Mouse (Mus musculus) cerebellum, postnatal 4 days (tissue): ENCODE measurements around the gene Vdac2.

Source experiments
- DNase-seq, 2 experiments: peaks; one replicate each; pipeline ENCODE4 v3.0.0; 2022; ENCODE audit warnings: low spot score in 2 of 2, mixed read lengths in 1 of 2

Vdac2 gene

DNA sequence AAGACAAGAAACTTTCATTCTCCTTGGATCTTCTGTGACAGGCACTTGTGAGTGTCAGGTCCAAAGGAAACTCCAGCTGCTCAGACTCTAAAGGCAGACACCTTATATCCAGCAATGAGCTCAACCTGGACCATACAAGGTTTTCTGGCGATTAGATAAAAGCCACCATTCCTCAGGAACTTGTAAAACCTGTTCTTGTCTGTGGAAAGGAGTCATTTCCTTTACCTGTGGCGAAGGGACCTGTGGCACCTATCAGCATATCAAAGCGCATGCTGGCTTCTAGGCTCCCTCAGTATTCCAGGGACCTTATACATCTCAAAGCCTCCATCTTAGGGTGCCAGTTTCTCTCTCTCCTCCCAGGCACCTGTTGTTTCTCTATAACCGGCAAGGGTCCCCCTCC, 7.6 kb upstream of the Vdac2 start:
- DNase-seq: no peak

DNA sequence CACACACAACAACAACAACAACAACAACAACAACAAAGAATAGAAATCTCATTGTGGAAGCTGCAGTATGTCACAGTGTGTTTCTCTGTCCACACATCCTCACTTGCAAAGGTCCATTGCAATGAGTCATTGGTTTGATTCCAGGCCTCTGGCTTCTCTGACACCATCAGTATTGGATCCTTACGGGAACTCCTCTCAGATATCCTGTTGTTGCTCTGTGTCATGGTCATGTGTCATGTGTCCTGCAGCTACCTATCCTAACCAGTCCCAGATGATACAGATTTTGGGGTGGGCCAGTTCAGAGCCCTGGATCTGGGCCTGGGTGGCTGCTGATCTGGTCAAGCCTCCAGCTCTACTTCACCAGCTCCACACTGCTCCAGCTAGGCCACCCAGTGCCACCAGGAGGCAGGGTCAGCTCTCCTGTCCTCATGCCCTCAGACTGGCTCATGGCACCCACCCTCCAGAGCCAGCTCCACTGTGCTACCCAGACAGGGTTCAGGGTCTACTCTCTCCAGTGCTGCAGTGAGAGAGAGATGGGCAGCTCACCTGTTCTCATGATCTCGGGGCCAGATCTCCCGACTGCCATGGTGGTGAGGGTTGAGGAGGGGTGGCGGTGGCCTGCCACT, 4.0 kb upstream of the Vdac2 start:
- DNase-seq: no peak

DNA sequence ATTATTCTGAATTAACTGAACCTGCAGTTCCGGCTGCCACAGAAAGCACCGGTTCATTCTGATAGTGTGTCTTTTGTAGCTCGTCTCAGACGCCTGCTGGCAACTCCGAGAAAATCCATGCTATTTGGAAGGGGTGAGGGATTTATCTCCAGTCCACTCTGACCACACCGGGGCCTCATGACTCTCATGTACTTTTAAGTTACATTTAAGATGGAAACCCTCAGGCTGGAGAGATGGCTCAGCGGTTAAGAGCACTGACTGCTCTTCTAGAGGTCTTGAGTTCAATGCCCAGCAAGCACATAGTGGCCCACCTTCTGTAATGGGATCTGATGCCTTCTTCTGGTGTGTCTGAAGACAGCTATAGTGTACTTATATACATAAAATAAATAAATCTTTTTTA, 2.7 kb upstream of the Vdac2 start:
- DNase-seq: no peak

DNA sequence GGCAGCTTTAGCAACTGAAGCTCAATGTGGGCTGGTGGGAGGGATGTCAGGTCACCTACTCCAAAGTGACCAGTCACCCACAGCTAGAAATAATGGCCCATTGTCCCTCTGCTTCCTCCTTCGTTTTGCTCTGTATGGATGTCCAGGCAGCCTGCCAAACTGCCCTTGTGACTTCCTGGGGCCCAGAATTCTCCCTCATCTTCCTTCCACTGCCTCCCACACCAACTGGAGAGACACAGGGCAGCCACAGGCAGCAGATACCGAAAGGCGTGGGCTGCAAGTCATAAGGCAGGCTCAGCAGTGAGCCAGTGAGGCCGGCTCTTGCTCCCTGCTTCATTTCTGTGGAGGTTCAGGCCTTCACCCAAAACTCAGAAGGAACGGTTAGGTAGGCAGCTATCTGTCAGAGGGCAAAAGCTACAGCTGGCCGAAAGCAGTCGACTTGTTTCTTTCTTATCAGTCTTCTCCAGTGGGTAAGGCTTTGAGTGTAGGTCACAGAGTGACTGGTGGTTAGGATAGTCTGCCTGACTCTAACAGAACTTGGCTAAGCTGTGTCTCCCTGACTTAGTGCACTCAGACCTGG, 2.2 kb upstream of the Vdac2 start:
- DNase-seq: peak in 1 of 2 experiments; percentile 45

GRCm38 (mm10) chr14:21823897-21824296, 1.1 kb upstream of the Vdac2 start:
- DNase-seq: no peak

- peak in 1 of 2 experiments; percentile 18 for DNase-seq
Observed at GRCm38 (mm10) chr14:21825786-21826491, 901 bp downstream of the Vdac2 start.

GRCm38 (mm10) chr14:21830876-21831767, 6.1 kb downstream of the Vdac2 start:
- DNase-seq: peak; percentile 89 to 95

DNA sequence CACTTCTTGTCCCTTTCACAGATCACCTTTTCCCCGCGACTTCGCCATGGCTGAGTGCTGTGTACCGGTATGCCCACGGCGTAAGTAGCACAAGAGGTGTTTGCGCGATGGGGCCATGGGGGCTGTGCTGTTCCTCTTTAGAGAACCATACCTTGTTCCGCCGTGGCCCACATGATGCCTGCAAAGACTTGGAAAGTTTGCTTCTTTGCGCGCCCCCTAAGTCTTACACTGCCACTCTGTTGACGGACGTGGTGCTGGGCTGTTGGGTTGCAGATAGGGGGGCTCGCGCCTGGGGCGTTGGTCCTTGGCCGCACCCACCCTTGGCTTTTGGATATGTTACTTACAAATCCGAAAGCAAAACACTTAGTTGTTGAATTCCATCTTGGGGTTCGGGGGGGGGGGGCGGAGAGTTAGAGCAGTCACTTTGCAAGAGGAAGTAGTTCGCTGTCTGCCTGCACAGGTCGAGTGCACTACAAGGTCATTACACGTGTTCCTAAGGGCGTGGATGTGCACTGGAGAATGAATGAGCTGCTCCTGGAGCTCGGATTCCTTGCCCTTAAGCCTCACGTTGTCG, 6.9 kb downstream of the Vdac2 start:
- no peak for DNase-seq

DNA sequence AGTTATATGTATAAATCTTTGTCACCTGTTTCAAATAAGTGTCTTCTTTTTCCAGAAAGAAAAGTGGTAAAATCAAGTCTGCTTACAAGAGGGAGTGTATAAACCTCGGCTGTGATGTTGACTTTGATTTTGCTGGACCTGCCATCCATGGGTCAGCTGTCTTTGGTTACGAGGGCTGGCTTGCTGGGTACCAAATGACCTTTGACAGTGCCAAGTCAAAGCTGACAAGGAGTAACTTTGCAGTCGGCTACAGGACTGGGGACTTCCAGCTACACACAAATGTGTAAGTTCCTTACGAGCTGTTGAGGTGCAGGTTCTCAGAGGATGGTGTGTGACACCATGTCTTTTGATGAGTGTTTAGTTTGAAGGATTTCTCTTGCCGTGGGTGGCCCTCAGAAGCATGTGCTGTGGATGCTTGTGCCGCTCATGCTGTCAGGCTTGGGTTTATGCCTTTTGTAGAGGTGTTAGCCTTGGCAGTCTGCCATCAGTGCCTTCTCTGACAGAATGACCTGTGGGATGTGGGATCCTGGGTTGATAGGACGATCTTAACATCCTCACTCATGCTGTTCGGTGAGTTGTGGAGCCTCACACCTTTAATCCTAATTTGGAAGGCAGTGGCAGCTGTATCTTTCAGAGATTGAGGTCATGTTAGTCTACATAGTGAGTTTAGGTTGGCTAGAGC, 13.4 kb downstream of the Vdac2 start:
- DNase-seq: no peak

GRCm38 (mm10) chr14:21841819-21842592, 17.0 kb downstream of the Vdac2 start:
- DNase-seq: peak in 1 of 2 experiments; percentile 9

DNA sequence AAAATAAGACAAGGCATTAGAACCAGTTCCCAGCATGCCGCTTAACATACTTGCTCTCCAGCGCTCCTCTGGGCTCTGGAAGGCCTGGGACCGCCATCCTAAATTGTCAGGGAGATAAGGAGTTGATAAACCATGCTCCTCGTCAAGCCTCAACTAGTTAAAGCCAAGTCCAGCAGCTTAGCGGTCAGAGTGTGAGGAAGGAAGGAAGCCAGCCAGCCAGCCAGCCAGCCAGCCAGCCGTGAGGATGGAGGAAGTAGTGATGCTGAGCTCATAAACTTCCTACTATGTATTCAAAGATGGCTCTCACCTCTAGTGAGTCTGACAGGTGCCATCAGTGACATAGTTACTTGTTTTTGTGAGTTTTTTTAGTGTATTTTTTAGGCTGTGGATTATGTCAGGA, 18.2 kb downstream of the Vdac2 start:
- DNase-seq: peak in 1 of 2 experiments; percentile 16

DNA sequence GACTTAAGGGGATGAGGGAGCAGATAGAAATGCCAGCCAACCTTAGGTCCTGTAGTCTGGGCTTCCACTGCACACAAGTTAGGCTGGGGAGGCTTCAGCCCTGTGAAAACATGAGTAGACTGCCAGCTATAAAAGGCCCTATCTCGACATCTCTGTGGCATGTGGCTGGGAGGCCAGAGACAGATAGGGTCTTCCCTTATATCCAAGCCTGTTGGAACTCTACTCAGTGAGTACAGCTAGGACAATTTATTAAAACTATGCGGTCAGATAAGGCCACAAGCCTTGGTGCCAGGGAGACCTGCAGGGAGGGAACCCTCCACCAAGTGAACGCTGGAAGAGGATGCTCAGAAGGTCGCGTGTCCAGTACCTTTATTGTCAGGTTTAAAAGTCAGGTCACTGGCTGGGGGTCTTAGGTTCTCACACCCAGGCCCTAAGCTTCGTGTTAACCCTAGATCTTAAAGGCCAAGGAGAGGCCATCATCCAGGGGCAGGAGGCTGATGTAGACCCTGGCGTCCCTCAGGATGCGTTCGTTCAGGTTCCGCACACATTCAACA, 21.9 kb downstream of the Vdac2 start:
- DNase-seq: no peak

DNA sequence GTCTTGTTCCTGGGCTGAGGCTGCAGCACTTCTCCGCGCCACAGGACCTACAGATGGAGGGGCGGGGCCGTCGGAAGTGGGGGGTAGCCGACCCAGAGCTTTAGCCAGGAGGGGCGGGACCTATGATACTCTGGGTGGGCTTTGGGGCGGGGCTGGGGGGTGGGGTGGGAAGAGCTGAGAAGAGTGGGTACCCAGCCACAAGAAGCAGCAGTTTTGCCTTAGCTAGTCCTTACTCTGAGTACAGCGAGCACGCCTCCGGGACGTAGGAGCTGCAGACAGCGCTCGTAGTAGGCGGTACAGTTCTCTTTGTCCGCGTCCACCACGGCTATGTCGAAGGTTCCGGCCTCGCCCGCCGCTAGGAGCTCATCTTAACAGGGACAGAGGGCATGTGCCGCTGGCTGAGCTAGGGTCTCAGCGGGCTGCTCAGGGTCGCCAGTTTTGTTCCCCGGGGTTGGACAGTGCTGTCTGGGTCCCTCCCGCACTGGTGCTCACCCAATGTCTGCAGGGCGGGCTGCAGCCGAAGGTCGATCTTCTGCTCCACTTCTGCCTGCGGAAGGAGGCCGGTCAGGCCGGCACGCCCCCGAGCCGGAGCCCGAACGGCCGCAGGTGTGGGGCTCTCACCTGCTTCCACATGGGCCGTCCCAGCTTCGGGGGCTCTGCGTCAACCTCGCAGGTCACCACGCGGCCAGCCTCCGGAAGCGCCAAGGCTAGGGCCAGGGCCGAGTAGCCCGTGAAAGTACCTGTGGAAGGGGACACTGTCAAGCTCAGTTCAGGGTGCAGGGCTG, 22.5 kb downstream of the Vdac2 start:
- DNase-seq: peak in 1 of 2 experiments; percentile 71

- peak; percentile 96 to 99 for DNase-seq
Observed at GRCm38 (mm10) chr14:21848166-21849154, 23.4 kb downstream of the Vdac2 start, which contains the start of gene Comtd1. Comtd1 (minus strand) TSS chr14:21848977.

DNA sequence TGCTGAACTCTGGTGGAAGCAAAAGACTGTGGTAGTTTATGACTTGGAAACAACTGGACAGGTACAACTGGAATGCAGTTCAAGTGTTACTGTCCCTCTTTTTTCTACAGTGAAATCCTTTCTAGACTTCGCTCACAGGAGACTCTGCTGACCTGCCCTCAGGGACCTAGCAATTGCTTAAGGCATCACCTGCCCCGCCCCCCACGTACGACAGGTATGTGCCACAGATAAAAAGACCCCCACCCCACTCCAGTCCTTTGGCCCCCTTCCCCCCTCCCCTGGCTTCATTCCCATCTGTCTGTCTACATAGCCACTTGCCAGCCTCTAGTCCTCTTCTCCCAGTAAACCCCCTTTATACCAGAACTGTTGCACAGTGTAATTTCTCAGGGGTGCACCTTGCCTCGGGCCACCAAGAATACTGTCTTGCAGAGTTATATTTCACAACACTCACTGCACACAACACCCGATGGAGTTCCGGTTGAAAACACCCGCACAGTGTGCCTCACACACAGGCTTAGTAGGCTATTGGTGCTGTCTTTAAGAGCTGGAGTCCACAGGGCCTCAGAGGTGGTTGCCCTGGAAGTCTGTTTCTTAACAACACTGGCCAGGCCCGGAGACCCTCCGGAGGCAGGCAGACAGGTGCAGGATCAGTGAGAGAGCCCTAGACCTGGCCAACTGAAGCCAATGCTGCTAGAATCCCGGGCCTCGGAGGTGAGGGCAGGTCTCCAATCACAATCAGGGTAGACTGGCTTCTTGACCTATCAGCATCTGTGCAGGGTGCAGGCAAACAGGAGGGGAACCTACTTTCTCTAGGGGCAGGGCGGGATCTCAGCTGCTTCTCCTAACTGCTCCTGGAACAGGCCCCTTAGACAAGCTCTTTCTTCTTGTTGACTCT, 24.7 kb downstream of the Vdac2 start:
- DNase-seq: no peak

GRCm38 (mm10) chr14:21850419-21851127, 25.5 kb downstream of the Vdac2 start:
- DNase-seq: no peak
